Mouse (Mus musculus) CH12.LX (cell line): ENCODE measurements around the gene Smlr1. TPM values are rescaled to one million over a fixed set of nuclear protein-coding genes. Genes with fewer than 3 reads are reported as not detected.

Experiments
- DNase-seq: peaks from one replicate; pipeline ENCODE4 v3.0.0-alpha.2; 2013; ENCODE audit errors: extremely low read depth
- H3K27ac ChIP-seq: 2 replicates; pipeline ENCODE4 v1.5.1; 2012; ENCODE audit warnings: low read depth, mild to moderate bottlenecking, control low read depth, moderate library complexity; ENCODE audit not compliant: insufficient read depth
- H3K27me3 ChIP-seq: replicated peaks from 2 replicates; pipeline ENCODE3; 2012; ENCODE audit warnings: inconsistent platforms
- H3K36me3 ChIP-seq, 2 experiments: replicated peaks in 1 of 2; 2 replicates each; pipeline versions ENCODE3 to v1.6.1; 2012; ENCODE audit warnings: inconsistent platforms in 1 of 2, low read length in 1 of 2, mild to moderate bottlenecking in 1 of 2, mixed read lengths in 1 of 2, moderate library complexity in 1 of 2; ENCODE audit not compliant: control insufficient read depth in 1 of 2, insufficient read depth in 1 of 2
- H3K4me1 ChIP-seq, 2 experiments: 2 replicates each; pipeline ENCODE4 v1.6.1; 2012; ENCODE audit warnings: inconsistent platforms in 1 of 2, moderate library complexity in 1 of 2; ENCODE audit not compliant: insufficient read depth in 2 of 2, control insufficient read depth in 1 of 2
- H3K4me2 ChIP-seq: 2 replicates; pipeline ENCODE4 v1.6.1; 2012; ENCODE audit warnings: low read depth, mild to moderate bottlenecking, control low read depth; ENCODE audit not compliant: poor library complexity, insufficient read depth, severe bottlenecking
- H3K4me3 ChIP-seq, 3 experiments: fragments of 150-350 bp in 1 of 3; sonication (generic) in 1 of 3; replicated peaks in 1 of 3; 2 replicates each; pipeline versions ENCODE3 to v1.5.1; 2011 to 2012; ENCODE audit warnings: low read depth in 2 of 3, low read length in 2 of 3, mild to moderate bottlenecking in 2 of 3, moderate library complexity in 2 of 3, control low read depth in 1 of 3, improper control_type of control experiment in 1 of 3, inconsistent platforms in 1 of 3, mixed read lengths in 1 of 3; ENCODE audit not compliant: poor library complexity in 1 of 3
- H3K79me2 ChIP-seq: replicated peaks from 2 replicates; pipeline ENCODE4 v1.6.1; 2012; ENCODE audit warnings: mild to moderate bottlenecking, moderate library complexity; ENCODE audit not compliant: control insufficient read depth, poor library complexity, insufficient read depth, severe bottlenecking; ENCODE audit errors: extremely low read depth
- H3K9ac ChIP-seq: 2 replicates; pipeline ENCODE4 v1.6.1; 2012; ENCODE audit warnings: low read depth, mild to moderate bottlenecking, control low read depth, moderate library complexity; ENCODE audit not compliant: insufficient read depth
- H3K9me3 ChIP-seq: replicated peaks from 2 replicates; pipeline ENCODE3; 2012; ENCODE audit warnings: low read length, inconsistent platforms, mixed read lengths
- BHLHE40 ChIP-seq: IDR thresholded peaks from 2 replicates; pipeline ENCODE4 v1.6.1; 2011; ENCODE audit warnings: mild to moderate bottlenecking, low read depth, low read length, improper control_type of control experiment
- CHD1 ChIP-seq: IDR thresholded peaks from 2 replicates; pipeline ENCODE4 v1.6.1; 2012; ENCODE audit warnings: low read depth, low read length, improper control_type of control experiment, inconsistent platforms
- CTCF ChIP-seq, 2 experiments: IDR thresholded peaks in 1 of 2; conservative IDR thresholded peaks in 1 of 2; 2 replicates each; pipeline ENCODE4 v1.5.1; 2011 to 2012; ENCODE audit warnings: low read depth in 2 of 2, low read length in 2 of 2, improper control_type of control experiment in 1 of 2, inconsistent platforms in 1 of 2, mild to moderate bottlenecking in 1 of 2, moderate library complexity in 1 of 2
- E2F4 ChIP-seq: IDR thresholded peaks from 2 replicates; pipeline ENCODE4 v1.6.1; 2011; ENCODE audit warnings: low read depth, low read length, improper control_type of control experiment; ENCODE audit not compliant: insufficient replicate concordance
- ELF1 ChIP-seq: IDR thresholded peaks from 2 replicates; pipeline ENCODE4 v1.6.1; 2014; ENCODE audit warnings: low read depth, mild to moderate bottlenecking, inconsistent platforms, low read length, improper control_type of control experiment
- ETS1 ChIP-seq: conservative IDR thresholded peaks from 2 replicates; pipeline ENCODE4 v1.6.1; 2012; ENCODE audit warnings: low read depth, mild to moderate bottlenecking, inconsistent platforms, low read length, improper control_type of control experiment, moderate library complexity
- GABPA ChIP-seq: IDR thresholded peaks from 2 replicates; pipeline ENCODE4 v1.6.1; 2012; ENCODE audit warnings: low read depth, low read length, improper control_type of control experiment, inconsistent platforms; ENCODE audit not compliant: insufficient replicate concordance
- HCFC1 ChIP-seq: IDR thresholded peaks from 2 replicates; pipeline ENCODE4 v1.6.1; 2012; ENCODE audit warnings: low read depth, mild to moderate bottlenecking, inconsistent platforms, low read length, improper control_type of control experiment
- IRF4 ChIP-seq: IDR thresholded peaks from 2 replicates; pipeline ENCODE4 v1.6.1; 2014; ENCODE audit warnings: low read depth, mild to moderate bottlenecking, inconsistent platforms, low read length, improper control_type of control experiment
- JUN ChIP-seq: IDR thresholded peaks from 2 replicates; pipeline ENCODE4 v1.6.1; 2011; ENCODE audit warnings: low read depth, mild to moderate bottlenecking, low read length, improper control_type of control experiment, moderate library complexity; ENCODE audit not compliant: insufficient read depth
- JUND ChIP-seq: conservative IDR thresholded peaks from 2 replicates; pipeline ENCODE4 v1.6.1; 2011; ENCODE audit warnings: low read depth, low read length, improper control_type of control experiment
- MAX ChIP-seq: IDR thresholded peaks from 2 replicates; pipeline ENCODE4 v1.6.1; 2011; ENCODE audit warnings: low read length, improper control_type of control experiment
- MAZ ChIP-seq: IDR thresholded peaks from 2 replicates; pipeline ENCODE4 v1.6.1; 2012; ENCODE audit warnings: low read depth, mild to moderate bottlenecking, inconsistent platforms, low read length, improper control_type of control experiment, moderate library complexity
- MEF2A ChIP-seq: IDR thresholded peaks from 2 replicates; pipeline ENCODE4 v1.6.1; 2014; ENCODE audit warnings: low read depth, mild to moderate bottlenecking, inconsistent platforms, low read length, improper control_type of control experiment, borderline replicate concordance
- MYC ChIP-seq: IDR thresholded peaks from 2 replicates; pipeline ENCODE4 v1.6.1; 2011; ENCODE audit warnings: low read depth, mild to moderate bottlenecking, improper control_type of control experiment, low read length
- NELFE ChIP-seq: IDR thresholded peaks from 2 replicates; pipeline ENCODE4 v1.6.1; 2011; ENCODE audit warnings: low read depth, low read length, improper control_type of control experiment
- NRF1 ChIP-seq: IDR thresholded peaks from 2 replicates; pipeline ENCODE4 v1.6.1; 2014; ENCODE audit warnings: low read depth, mild to moderate bottlenecking, inconsistent platforms, low read length, improper control_type of control experiment, moderate library complexity
- PAX5 ChIP-seq: IDR thresholded peaks from 2 replicates; pipeline ENCODE4 v1.6.1; 2012; ENCODE audit warnings: low read length, inconsistent platforms, mixed read lengths
- POLR2A ChIP-seq: IDR thresholded peaks from 2 replicates; pipeline ENCODE4 v1.6.1; 2011; ENCODE audit warnings: low read depth, mild to moderate bottlenecking, improper control_type of control experiment, low read length
- POLR2AphosphoS2 ChIP-seq: IDR thresholded peaks from 2 replicates; pipeline ENCODE4 v1.6.1; 2011; ENCODE audit warnings: low read depth, low read length, improper control_type of control experiment
- RAD21 ChIP-seq: IDR thresholded peaks from 2 replicates; pipeline ENCODE4 v1.6.1; 2011; ENCODE audit warnings: low read depth, mild to moderate bottlenecking, low read length, improper control_type of control experiment, moderate library complexity
- RCOR1 ChIP-seq: conservative IDR thresholded peaks from 2 replicates; pipeline ENCODE4 v1.6.1; 2012; ENCODE audit warnings: low read depth, mild to moderate bottlenecking, inconsistent platforms, low read length, improper control_type of control experiment
- SIN3A ChIP-seq: IDR thresholded peaks from 2 replicates; pipeline ENCODE4 v1.6.1; 2012; ENCODE audit warnings: low read length, improper control_type of control experiment, inconsistent platforms
- SMC3 ChIP-seq: IDR thresholded peaks from 2 replicates; pipeline ENCODE4 v1.6.1; 2011; ENCODE audit warnings: low read depth, low read length, improper control_type of control experiment
- TBP ChIP-seq: conservative IDR thresholded peaks from 2 replicates; pipeline ENCODE4 v1.6.1; 2011; ENCODE audit warnings: low read depth, low read length, improper control_type of control experiment
- TCF12 ChIP-seq: IDR thresholded peaks from 2 replicates; pipeline ENCODE4 v1.6.1; 2014; ENCODE audit warnings: low read depth, mild to moderate bottlenecking, inconsistent platforms, low read length, improper control_type of control experiment
- UBTF ChIP-seq: IDR thresholded peaks from 2 replicates; pipeline ENCODE4 v1.6.1; 2012; ENCODE audit warnings: low read depth, mild to moderate bottlenecking, inconsistent platforms, low read length, improper control_type of control experiment, moderate library complexity
- USF1 ChIP-seq: IDR thresholded peaks from 2 replicates; pipeline ENCODE4 v1.6.1; 2014; ENCODE audit warnings: low read depth, mild to moderate bottlenecking, inconsistent platforms, low read length, improper control_type of control experiment
- USF2 ChIP-seq: conservative IDR thresholded peaks from 2 replicates; pipeline ENCODE4 v1.6.1; 2011; ENCODE audit warnings: low read depth, low read length, improper control_type of control experiment
- ZKSCAN1 ChIP-seq: IDR thresholded peaks from 2 replicates; pipeline ENCODE4 v1.6.1; 2012; ENCODE audit warnings: low read depth, inconsistent platforms, low read length, improper control_type of control experiment, borderline replicate concordance
- ZNF384 ChIP-seq: IDR thresholded peaks from 2 replicates; pipeline ENCODE4 v1.6.1; 2012; ENCODE audit warnings: low read depth, low read length, improper control_type of control experiment, inconsistent platforms
- dilution Hi-C: fragments of 300-500 bp; cut with MboI; formaldehyde crosslinking; loops from 2 replicates; pipeline ENCODE4 v1.14.3; 2020; ENCODE audit warnings: low sequenced_read_pairs; ENCODE audit not compliant: extremely low pct_unique_long_range_greater_than_20kb, extremely low pct_ligation_motif_present
- in situ Hi-C: fragments of 300-500 bp; cut with MboI; formaldehyde crosslinking; loops from 3 replicates; pipeline ENCODE4 v1.14.3; 2019; ENCODE audit warnings: low sequenced_read_pairs, low pct_ligation_motif_present, low pct_unique_long_range_greater_than_20kb, mixed read lengths
- polyA plus RNA-seq: library from polyadenylated mRNA; unstranded; fragments of >175 nt; gene quantifications from 2 replicates; pipeline ENCODE4 v1.2.1, GENCODE M21; 2012; ENCODE audit warnings: low read depth; ENCODE audit not compliant: insufficient read length
- total RNA-seq, 2 experiments: library from RNA; depleted of rRNA; stranded (reverse); fragments of 300-350 nt in 1 of 2; fragments of >200 nt in 1 of 2; gene quantifications; 2 replicates each; pipeline ENCODE4 v1.2.3; 2012 to 2014

The Smlr1 gene
- total and polyA plus RNA-seq, 3 experiments, result not detected

GRCm38 (mm10) chr10:25499323-25500071 lies 36.6 kb downstream of the Smlr1 start:
- dilution Hi-C loops, result no loop called here
- DNase-seq, result no peak

DNA sequence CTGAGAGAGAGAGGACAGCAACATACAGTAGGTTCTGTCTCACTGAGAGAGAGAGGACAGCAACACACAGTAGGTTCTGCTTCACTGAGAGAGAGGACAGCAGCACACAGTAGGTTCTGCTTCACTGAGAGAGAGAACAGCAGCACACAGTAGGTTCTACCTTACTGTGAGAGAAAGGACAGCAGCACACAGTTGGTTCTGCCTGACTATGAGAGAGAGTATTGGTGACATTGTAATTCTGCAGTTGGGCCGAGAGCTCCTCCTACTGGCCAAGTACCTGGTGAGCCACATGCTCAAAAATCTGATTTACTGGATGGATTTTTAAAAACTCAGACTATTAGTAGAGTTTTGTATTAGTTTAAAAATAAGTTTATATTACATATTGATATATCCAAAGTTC lies 47.6 kb downstream of the Smlr1 start:
- H3K36me3 ChIP-seq, result peaks cover 6 to 57% of the 10 kb centered on the region in 2 experiments
- H3K27ac ChIP-seq, result no peak overlapping the region
- no peak overlapping the region for H3K4me3 ChIP-seq
- H3K79me2 ChIP-seq, result no peaks in the 10 kb centered on the region
- DNase-seq, result peak; percentile 56
- no peaks in the 10 kb centered on the region for H3K27me3 ChIP-seq
- no peak overlapping the region for H3K4me2 ChIP-seq
- H3K4me1 ChIP-seq, result no peaks in the 10 kb centered on the region
- dilution Hi-C loops (no loop called here), in situ Hi-C loops (loop anchor here (5.0 kb wide), 1 partner anchor 221 kb away; no protein-coding TSS in a partner anchor)
- no peak overlapping the region for H3K9ac ChIP-seq
- H3K9me3 ChIP-seq, result no peaks in the 10 kb centered on the region
- peak; percentile 67 to 93 for TF ChIP-seq CTCF (conservative IDR thresholded peaks at IDR 0.05 in 1 of 2, IDR thresholded peaks at IDR 0.05 in 1 of 2; ENCODE audit: low read depth in 2 of 2, low read length in 2 of 2)
- TF ChIP-seq POLR2A, result no peak
- TF ChIP-seq SIN3A, result no peak
- no peak for TF ChIP-seq NELFE
- TF ChIP-seq MAZ, result no peak
- no peak for TF ChIP-seq USF1
- peak; percentile 66; the same call in 1 of the 2 replicates for TF ChIP-seq MYC
- TF ChIP-seq ETS1, result no peak
- TF ChIP-seq BHLHE40, result no peak
- 0 out of 2 replicates have a peak, but pooled peaks have one; percentile 49 for TF ChIP-seq MAX
- no peak for TF ChIP-seq POLR2AphosphoS2
- peak; percentile 93 for TF ChIP-seq RAD21
- TF ChIP-seq TCF12, result no peak
- no peak for TF ChIP-seq RCOR1
- TF ChIP-seq ELF1, result no peak
- TF ChIP-seq E2F4, result no peak
- TF ChIP-seq USF2, result no peak
- TF ChIP-seq NRF1, result no peak
- TF ChIP-seq IRF4, result no peak
- TF ChIP-seq PAX5, result no peak
- TF ChIP-seq CHD1, result no peak
- no peak for TF ChIP-seq JUND
- no peak for TF ChIP-seq MEF2A
- no peak for TF ChIP-seq UBTF
- no peak for TF ChIP-seq HCFC1
- peak; percentile 96 for TF ChIP-seq ZKSCAN1
- no peak for TF ChIP-seq TBP
- no peak for TF ChIP-seq JUN
- no peak for TF ChIP-seq GABPA
- no peak for TF ChIP-seq ZNF384

More at GRCm38 (mm10) chr10:25499323-25500071, 36.6 kb downstream of the Smlr1 start:
- in situ Hi-C loops, result no loop called here
- H3K79me2 ChIP-seq, result no peaks in the 10 kb centered on the region; the same call in 1 of the 2 replicates
- TF ChIP-seq ZNF384 (no peak), NELFE (no peak), ZKSCAN1 (no peak), CTCF (conservative IDR thresholded peaks at IDR 0.05 in 1 of 2, IDR thresholded peaks at IDR 0.05 in 1 of 2; ENCODE audit: low read depth in 2 of 2, low read length in 2 of 2) (peak in 1 of 2 experiments; percentile 2; a peak in 1 of 4 replicates), SMC3 (0 out of 2 replicates have a peak, but pooled peaks have one; percentile 5)
- no peak overlapping the region for H3K27ac ChIP-seq
- no peak overlapping the region for H3K4me3 ChIP-seq
- no peak overlapping the region for H3K9ac ChIP-seq
- H3K4me1 ChIP-seq, result peaks cover 0 to 5% of the 10 kb centered on the region in 2 experiments; a peak in 1 of 4 replicates
- no peaks in the 10 kb centered on the region for H3K27me3 ChIP-seq
- H3K4me2 ChIP-seq, result no peak overlapping the region
- H3K36me3 ChIP-seq, result peaks cover 11 to 71% of the 10 kb centered on the region in 2 experiments
- H3K9me3 ChIP-seq, result no peaks in the 10 kb centered on the region
